Mouse (Mus musculus): ENCODE results near the gene 4921524J17Rik. TPM values are rescaled to one million over a fixed set of nuclear protein-coding genes. Genes with fewer than 3 reads are reported as not detected.

Gene 4921524J17Rik
- total and polyA plus RNA-seq, 3 experiments: 14.6 to 21.9 TPM; not detected in 1

DNA sequence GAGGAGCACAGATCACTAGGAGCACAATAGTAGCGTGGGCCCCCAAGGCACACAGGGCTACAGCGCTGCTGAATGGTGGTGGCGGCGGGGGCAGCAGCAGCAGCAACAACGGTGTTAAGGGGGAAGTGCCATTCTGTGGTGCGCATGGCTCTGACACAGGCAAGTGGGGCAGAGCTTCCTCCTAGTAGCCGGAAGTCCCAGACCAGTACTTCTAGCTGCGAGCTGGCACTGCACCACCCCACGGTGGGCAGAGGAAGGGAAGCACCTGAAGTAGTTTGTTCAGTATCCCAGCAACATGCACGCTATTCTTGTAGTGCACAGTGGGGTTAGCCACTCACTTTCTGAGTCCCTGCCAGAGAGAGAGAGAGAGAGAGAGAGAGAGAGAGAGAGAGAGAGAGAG is 49.3 kb upstream of the 4921524J17Rik start (continued):
- TF ChIP-seq USF2 (IDR thresholded peaks at IDR 0.05; ENCODE audit: borderline replicate concordance in 1 of 2, insufficient read depth in 1 of 2, low read depth in 1 of 2, low read length in 2 of 2): no peak
- no peak for TF ChIP-seq GABPA (IDR thresholded peaks at IDR 0.05; ENCODE audit: low read depth, low read length)
- no peak for TF ChIP-seq MAX (IDR thresholded peaks at IDR 0.05; ENCODE audit: low read length)

DNA sequence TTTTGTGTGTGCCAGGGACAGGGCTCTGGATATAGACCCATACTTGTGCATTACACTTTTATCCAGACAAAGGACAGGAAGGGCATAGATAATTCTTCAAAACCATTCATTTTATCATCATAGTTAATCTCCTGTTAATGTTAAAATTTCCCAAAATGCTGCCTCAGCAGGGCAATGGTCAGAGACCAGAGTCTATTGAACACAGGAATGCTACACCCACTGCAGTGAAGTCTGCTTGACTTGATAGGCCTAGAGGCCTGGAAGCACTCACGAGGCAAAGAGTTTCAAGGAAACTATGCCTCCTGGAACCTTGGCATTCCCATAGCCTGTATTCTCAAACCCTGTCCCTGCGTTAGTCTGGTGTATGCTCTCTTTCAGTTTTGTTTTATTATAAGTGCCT is 47.1 kb upstream of the 4921524J17Rik start:
- Histone ChIP-seq H3K27me3 (ENCODE audit: control insufficient read depth in 1 of 2, insufficient read depth in 2 of 2, low read length in 2 of 2) (no peaks in the 10 kb centered on the region), H3K9ac (ENCODE audit: control insufficient read depth, low read depth, low read length, poor library complexity, severe bottlenecking) (no peak overlapping the region), H3K27ac (ENCODE audit: control insufficient read depth, low read depth, low read length) (no peak overlapping the region), H3K9me3 (replicated peaks; ENCODE audit: insufficient read depth, low read length) (no peaks in the 10 kb centered on the region), H3K36me3 (ENCODE audit: control insufficient read depth in 1 of 2, insufficient read depth in 2 of 2, low read length in 2 of 2) (peaks cover 0 to 3% of the 10 kb centered on the region in 2 experiments; a peak in 2 of 4 replicates), H3K4me1 (ENCODE audit: control insufficient read depth in 1 of 2, insufficient read depth in 2 of 2, low read length in 2 of 2) (peaks cover 0 to 2% of the 10 kb centered on the region in 2 experiments; a peak in 2 of 4 replicates), H3K4me3 (ENCODE audit: control insufficient read depth in 1 of 2, insufficient read depth in 1 of 2, low read depth in 2 of 2, low read length in 2 of 2) (no peak overlapping the region), H3K79me2 (ENCODE audit: control insufficient read depth, insufficient read depth, low read length, poor library complexity) (no peaks in the 10 kb centered on the region)
- DNase-seq (ENCODE audit: low read depth, low spot score): no peak
- TF ChIP-seq GATA1 (IDR thresholded peaks at IDR 0.05; ENCODE audit: low read depth, low read length) (no peak), MAZ (IDR thresholded peaks at IDR 0.05; ENCODE audit: low read depth, low read length) (no peak), RAD21 (IDR thresholded peaks at IDR 0.05; ENCODE audit: low read depth, low read length) (no peak), ZNF384 (IDR thresholded peaks at IDR 0.05; ENCODE audit: low read depth, low read length) (no peak)

DNA sequence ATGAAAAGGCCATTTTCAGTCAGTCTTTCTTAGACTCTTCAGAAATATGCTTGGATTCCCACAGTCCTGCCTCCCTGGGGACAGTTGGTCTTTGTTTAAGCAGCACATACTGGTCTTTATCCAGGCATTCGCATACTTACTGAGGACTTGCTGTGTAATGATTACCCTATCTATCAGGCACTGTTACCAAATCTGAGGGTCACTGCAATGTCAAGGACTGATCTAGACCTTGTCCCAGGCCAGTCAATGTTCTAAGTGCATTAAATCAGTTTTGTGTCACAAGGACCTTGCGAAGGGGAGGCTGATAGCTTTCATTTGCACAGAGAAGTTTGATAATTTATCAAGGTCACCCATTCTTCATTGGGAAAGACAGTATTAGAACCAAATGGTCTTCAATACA is 45.8 kb upstream of the 4921524J17Rik start:
- Histone ChIP-seq H3K27ac (ENCODE audit: control insufficient read depth, low read depth, low read length) (no peak overlapping the region), H3K9ac (ENCODE audit: control insufficient read depth, low read depth, low read length, poor library complexity, severe bottlenecking) (no peak overlapping the region), H3K9me3 (replicated peaks; ENCODE audit: insufficient read depth, low read length) (no peaks in the 10 kb centered on the region), H3K4me3 (ENCODE audit: control insufficient read depth in 1 of 2, insufficient read depth in 1 of 2, low read depth in 2 of 2, low read length in 2 of 2) (no peak overlapping the region), H3K79me2 (ENCODE audit: control insufficient read depth, insufficient read depth, low read length, poor library complexity) (no peaks in the 10 kb centered on the region), H3K36me3 (ENCODE audit: control insufficient read depth in 1 of 2, insufficient read depth in 2 of 2, low read length in 2 of 2) (peaks cover 0 to 4% of the 10 kb centered on the region in 2 experiments; a peak in 2 of 4 replicates), H3K4me1 (ENCODE audit: control insufficient read depth in 1 of 2, insufficient read depth in 2 of 2, low read length in 2 of 2) (peaks cover 0 to 2% of the 10 kb centered on the region in 2 experiments; a peak in 2 of 4 replicates), H3K27me3 (ENCODE audit: control insufficient read depth in 1 of 2, insufficient read depth in 2 of 2, low read length in 2 of 2) (no peaks in the 10 kb centered on the region)
- TF ChIP-seq UBTF (IDR thresholded peaks at IDR 0.05; ENCODE audit: borderline replicate concordance, insufficient read depth, low read depth, low read length) (no peak), ZMIZ1 (IDR thresholded peaks at IDR 0.05; ENCODE audit: low read depth, low read length) (no peak), POLR2A (IDR thresholded peaks at IDR 0.05; ENCODE audit: control insufficient read depth in 1 of 2, insufficient read depth in 1 of 2, low read depth in 1 of 2, low read length in 2 of 2, poor library complexity in 1 of 2) (no peak), MXI1 (IDR thresholded peaks at IDR 0.05; ENCODE audit: low read depth, low read length) (no peak), ELF1 (IDR thresholded peaks at IDR 0.05; ENCODE audit: low read depth, low read length) (no peak), HCFC1 (IDR thresholded peaks at IDR 0.05; ENCODE audit: low read depth, low read length) (no peak), RCOR1 (IDR thresholded peaks at IDR 0.05; ENCODE audit: low read depth, low read length) (no peak), MEF2A (IDR thresholded peaks at IDR 0.05; ENCODE audit: extremely low read depth, insufficient replicate concordance, low read depth, low read length, poor library complexity, severe bottlenecking) (no peak)
- no peak for DNase-seq (ENCODE audit: low read depth, low spot score)

Measured in MEL (cell line).